Mouse (Mus musculus) heart, adult 2 months (tissue): ENCODE results near the gene Crim1.

ENCODE experiments used
- EP300 ChIP-seq: fragments of 200-500 bp; IDR thresholded peaks from 2 replicates; pipeline ENCODE4 v1.6.1; 2011; ENCODE audit warnings: low read depth, low read length, control low read depth; ENCODE audit not compliant: insufficient read depth
- POLR2A ChIP-seq: fragments of 200-500 bp; IDR thresholded peaks from 2 replicates; pipeline ENCODE4 v1.6.1; 2011; ENCODE audit warnings: mild to moderate bottlenecking, low read depth, low read length, control low read depth; ENCODE audit not compliant: insufficient read depth

- TF ChIP-seq EP300 (no peak), POLR2A (no peak)
Observed at GRCm38 (mm10) chr17:78172371-78172770, 27.7 kb upstream of the Crim1 start.
